Mouse (Mus musculus) gastrocnemius, postnatal 4 days (tissue): Measurements from ENCODE around the gene Cyth4. TPM values are rescaled to one million over a fixed set of nuclear protein-coding genes. Genes with fewer than 3 reads are reported as not detected.

Source experiments
- DNase-seq, 2 experiments: peaks; one replicate each; pipeline ENCODE4 v3.0.0; 2021 to 2022; ENCODE audit warnings: low spot score in 2 of 2, mixed read lengths in 2 of 2
- total RNA-seq, 2 experiments: library from RNA; stranded (reverse); gene quantifications; 2 replicates each; pipeline ENCODE4 v1.2.3; 2021

Cyth4 gene
- total RNA-seq, 2 experiments from 2014 or later: 8.6 to 10.1 TPM

DNA sequence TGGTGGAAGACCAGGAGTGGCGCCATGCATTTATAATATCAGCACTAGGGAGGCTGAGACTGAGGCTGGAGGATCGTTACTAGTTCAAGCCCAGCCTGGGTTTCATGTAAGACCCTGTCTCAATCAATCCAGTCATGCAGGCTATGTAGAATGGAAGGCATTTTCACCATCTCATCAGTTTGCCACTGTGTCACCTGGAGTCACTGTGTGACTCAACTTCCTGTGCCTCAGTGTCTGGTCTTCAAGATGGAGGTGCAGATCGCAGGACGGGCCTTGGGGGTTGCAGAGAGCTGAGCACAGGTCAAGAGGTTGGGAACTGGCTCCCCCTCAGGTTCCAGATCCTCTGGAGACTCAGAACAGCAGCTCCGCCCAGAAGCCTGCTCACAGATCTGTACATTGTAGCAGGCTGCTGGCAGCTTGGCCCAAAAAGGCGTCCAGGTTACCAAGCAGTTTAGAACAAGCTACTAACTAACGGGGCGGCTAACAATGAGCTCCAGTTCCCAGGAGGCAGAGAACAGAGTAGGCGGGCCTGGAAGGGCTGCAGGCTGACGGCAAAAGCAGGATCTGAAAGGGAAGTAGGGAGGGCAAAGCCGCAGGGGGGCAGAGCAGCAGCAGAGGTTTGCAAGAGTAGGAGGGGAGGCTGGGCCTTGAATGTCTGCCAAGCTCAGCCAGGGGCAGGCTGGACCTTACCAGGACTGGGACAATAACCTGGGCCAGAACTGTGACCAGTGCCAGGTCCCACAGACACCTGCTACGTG, 14.0 kb downstream of the Cyth4 start:
- DNase-seq: no peak

- no peak for DNase-seq
These were observed 17.7 kb downstream of the Cyth4 start for GRCm38 (mm10) chr15:78614536-78614935.

GRCm38 (mm10) chr15:78616973-78617372, 20.1 kb downstream of the Cyth4 start:
- DNase-seq: no peak

GRCm38 (mm10) chr15:78623426-78623825, 26.6 kb downstream of the Cyth4 start:
- peak; percentile 47 to 66 for DNase-seq

DNA sequence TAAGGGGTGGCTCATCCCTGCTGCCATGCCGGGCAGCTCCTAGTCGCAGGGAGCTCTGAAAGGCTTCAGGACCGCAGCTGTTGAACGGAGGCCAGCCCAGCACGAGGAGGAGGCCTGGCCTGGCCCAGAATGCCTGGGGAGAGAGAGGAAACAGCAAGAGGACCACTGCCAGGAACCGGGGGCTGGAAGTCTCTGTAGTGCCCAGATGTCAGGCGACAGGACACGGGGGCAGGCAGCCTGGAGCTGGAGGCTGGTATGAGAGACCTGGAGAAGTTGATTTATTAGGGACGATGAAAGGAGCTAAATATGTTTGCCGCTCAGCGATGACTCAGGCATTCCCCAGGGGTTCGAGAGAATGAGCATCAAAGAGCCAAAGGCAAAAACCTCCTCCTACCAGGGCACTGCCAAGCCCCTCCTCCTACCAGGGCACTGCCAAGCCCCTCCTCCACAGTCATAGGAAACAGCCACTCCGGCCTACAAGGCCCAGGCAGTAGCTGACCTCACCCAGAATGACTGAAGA, 27.6 kb downstream of the Cyth4 start:
- DNase-seq: peak; percentile 45 to 77

DNA sequence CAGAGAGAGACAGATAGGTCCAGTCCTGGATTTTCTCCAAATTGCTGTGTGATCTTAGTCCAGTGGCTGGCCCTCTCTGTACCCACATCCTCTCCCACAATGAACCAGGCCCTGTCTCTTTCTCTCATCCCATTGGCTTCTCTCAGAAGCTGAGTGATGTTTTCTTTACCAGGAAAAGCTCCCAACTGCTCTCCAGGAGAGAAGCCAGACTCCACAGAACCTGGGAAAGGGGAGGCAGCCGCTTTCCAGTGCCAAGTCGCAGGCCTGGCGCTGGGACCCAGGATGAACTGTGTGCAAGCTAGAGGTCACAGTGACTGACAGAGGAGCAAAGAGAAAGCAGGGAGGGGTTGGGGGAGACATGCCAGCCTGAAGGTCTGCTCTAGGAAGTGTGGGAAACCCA, 28.1 kb downstream of the Cyth4 start:
- no peak for DNase-seq

GRCm38 (mm10) chr15:78626285-78626684, 29.4 kb downstream of the Cyth4 start:
- DNase-seq: no peak

- no peak for DNase-seq
These were observed 35.5 kb downstream of the Cyth4 start for GRCm38 (mm10) chr15:78632387-78632786.

GRCm38 (mm10) chr15:78633413-78633812, 36.6 kb downstream of the Cyth4 start:
- DNase-seq: no peak

- DNase-seq: no peak
These were observed 37.4 kb downstream of the Cyth4 start for GRCm38 (mm10) chr15:78634095-78634737.

DNA sequence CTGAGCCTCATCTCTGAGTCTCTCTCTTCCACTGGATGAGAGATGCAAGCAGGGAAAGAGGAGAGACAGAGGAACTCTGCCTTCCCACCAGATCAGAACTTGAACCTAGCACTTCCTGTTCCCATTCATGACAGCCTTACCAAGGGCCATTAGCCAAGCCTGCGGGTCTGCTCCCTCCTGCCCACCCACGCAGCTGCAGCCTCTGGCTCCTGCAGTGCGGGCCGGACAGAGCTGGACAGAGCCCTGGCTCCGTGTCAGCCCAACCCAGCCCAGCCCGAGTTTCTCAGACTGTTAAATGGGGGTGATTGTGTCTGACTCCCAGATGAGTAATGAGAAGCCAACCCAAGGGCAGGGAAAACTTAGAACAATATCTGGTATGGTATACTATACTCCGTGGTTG, 38.4 kb downstream of the Cyth4 start:
- peak; percentile 37 to 55 for DNase-seq

DNA sequence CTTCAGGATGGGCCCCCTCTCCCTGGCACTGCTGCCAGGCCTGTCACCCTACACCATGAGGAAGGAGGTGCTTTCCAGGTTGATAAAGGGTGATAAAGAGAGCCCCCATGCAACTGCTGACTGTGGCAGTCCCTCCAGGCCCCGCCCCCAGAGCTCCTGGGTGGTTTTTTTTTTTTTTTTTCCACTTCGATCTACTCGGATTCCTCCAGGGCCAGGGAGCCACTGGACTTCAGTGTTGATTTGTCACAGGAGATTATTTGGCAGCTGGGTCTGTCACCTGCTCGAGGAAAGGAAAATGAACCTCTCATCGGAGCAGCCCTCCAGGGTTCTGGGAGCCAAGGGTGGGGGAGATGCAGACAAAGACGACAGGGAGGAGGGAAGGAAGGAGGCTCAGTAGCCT, 46.8 kb downstream of the Cyth4 start:
- DNase-seq: no peak

- no peak for DNase-seq
These were observed 47.8 kb downstream of the Cyth4 start for GRCm38 (mm10) chr15:78644606-78645005.

DNA sequence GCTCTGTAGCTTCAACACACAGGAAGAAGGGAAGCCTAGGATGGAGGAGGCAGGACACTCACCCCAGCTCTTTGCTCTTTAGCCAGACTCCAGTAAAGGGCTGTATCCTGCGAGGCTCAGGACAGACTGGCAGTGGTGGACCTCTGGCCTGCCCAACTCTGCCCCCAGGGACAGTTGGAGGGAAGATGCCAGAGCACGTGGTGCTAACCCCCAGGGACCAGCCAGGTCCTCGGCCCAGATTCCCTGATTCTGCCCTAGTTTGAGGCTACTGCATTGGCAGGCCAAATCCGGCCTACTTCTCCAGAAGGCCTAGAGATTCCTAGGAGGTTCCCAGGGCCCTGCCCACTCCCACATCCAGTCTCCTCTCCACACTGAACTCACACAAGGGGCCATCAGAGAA, 50.9 kb downstream of the Cyth4 start:
- DNase-seq: no peak

DNA sequence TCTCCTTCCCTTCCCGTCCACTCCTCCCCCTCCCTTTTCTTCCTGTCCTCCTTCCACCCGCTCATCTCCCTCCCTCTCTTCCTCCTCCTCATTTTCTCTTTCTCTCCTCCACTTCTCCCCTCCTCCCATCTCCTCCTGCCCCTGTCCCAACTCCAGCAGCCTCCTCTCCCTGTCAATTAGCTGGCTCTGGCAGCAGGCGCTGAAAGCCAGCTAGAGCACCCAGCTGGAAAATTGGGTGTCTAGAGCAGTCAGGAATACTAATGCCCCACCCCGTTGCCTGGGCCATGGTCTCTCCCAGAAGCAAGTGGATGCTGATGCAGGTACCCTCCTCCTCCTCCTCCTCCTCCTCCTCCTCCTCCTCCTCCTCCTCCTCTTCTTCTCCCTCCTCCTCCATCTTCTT, 54.3 kb downstream of the Cyth4 start:
- no peak for DNase-seq

DNA sequence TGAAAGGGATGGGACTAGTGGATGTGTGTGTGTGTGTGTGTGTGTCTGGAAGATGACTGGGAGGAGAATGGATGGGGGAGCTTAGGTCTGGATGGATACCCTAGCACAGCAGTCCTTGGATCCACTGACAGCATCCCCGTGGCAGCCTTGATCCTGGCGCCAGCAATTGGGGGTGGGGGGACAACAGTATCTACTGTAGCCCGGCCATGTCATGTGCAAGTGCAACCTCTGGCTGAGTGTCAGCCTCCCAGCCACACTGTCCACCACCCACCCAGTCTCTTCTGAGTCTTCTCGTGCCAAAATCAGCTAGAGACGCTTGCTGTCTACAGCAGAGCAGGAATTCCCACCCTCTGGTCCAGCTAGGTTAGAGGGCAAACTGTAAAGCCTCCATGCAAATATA, 67.4 kb downstream of the Cyth4 start:
- DNase-seq: no peak

DNA sequence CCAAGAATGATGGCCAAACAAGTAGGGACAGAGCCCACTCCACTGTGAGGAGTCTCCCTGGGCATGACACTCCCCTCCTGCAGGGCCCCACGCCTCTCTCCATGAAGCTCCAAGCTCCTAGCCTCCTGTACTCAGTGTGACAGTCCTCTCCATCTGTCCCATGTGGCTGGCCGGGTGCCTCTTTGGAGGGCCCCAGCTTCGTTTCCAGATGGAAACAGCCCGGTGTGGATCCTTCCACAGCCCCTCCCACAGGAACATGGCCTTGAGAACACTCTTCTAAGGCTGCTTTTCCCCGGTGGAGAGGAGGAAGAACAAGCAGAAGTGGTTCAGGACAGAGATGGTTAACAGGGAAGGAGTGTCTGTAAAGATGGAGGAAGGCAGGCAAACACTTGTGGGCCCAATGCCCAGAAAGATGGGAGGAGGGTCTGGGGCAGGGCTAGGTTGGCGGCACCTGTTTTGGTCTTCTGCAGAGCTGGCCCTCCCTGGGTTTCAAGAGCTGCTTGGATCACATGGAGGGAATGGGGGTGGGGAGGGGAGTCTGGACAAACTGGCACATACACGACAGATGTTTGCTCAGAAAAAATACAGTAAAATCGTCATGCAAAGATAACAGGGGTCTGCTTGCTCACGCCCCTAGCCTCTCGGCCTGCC, 72.5 kb downstream of the Cyth4 start:
- no peak for DNase-seq

GRCm38 (mm10) chr15:78670341-78670740, 73.5 kb downstream of the Cyth4 start:
- DNase-seq: peak in 1 of 2 experiments; percentile 45
